Mouse (Mus musculus) C2C12 (cell line): ENCODE data around the gene Atxn2. TPM values are rescaled to one million over a fixed set of nuclear protein-coding genes. Genes with fewer than 3 reads are reported as not detected.
"Not testable (repeated sequence)": the region's sequence is repeated elsewhere in the genome, so short reads cannot be mapped to it uniquely, and the experiment has no call there.

ENCODE experiments used
- H3K27me3 ChIP-seq: one replicate; pipeline ENCODE4 v1.6.1; 2011; ENCODE audit not compliant: control insufficient read depth, insufficient read depth, insufficient read length
- H3K36me3 ChIP-seq: one replicate; pipeline ENCODE4 v1.6.1; 2011; ENCODE audit not compliant: control insufficient read depth, insufficient read depth
- H3K4me3 ChIP-seq: one replicate; pipeline ENCODE4 v1.5.1; 2011; ENCODE audit warnings: mild to moderate bottlenecking, control low read depth; ENCODE audit not compliant: poor library complexity, insufficient read depth, severe bottlenecking
- H3K79me2 ChIP-seq: one replicate; pipeline ENCODE4 v1.6.1; 2011; ENCODE audit not compliant: control insufficient read depth, insufficient read depth
- H3K79me3 ChIP-seq: one replicate; pipeline ENCODE4 v1.6.1; 2011; ENCODE audit warnings: low read depth, control low read depth
- H3ac ChIP-seq: one replicate; pipeline ENCODE3; 2011; ENCODE audit warnings: low read depth; ENCODE audit not compliant: control insufficient read depth, insufficient read length
- CEBPB ChIP-seq: IDR thresholded peaks from one replicate; pipeline ENCODE4 v1.6.1; 2011; ENCODE audit warnings: low read depth, mild to moderate bottlenecking, control low read depth, moderate library complexity
- CTCF ChIP-seq: IDR thresholded peaks from one replicate; pipeline ENCODE4 v1.5.1; 2011; ENCODE audit not compliant: control insufficient read depth, insufficient read depth, insufficient read length
- FOSL1 ChIP-seq: IDR thresholded peaks from one replicate; pipeline ENCODE4 v1.8.0; 2011; ENCODE audit warnings: mild to moderate bottlenecking, low read length; ENCODE audit not compliant: poor library complexity, insufficient read depth, severe bottlenecking
- MAX ChIP-seq: IDR thresholded peaks from one replicate; pipeline ENCODE4 v1.6.1; 2011; ENCODE audit warnings: mild to moderate bottlenecking, control low read depth
- MYOD1 ChIP-seq: IDR thresholded peaks from one replicate; pipeline ENCODE4 v1.6.1; 2011; ENCODE audit warnings: low read depth; ENCODE audit not compliant: control insufficient read depth, insufficient read length
- MYOG ChIP-seq: IDR thresholded peaks from one replicate; pipeline ENCODE4 v1.6.1; 2011; ENCODE audit not compliant: control insufficient read depth, insufficient read length; ENCODE audit errors: extremely low read depth
- USF1 ChIP-seq: IDR thresholded peaks from one replicate; pipeline ENCODE4 v1.6.1; 2011; ENCODE audit warnings: low read depth, mild to moderate bottlenecking, control low read depth, moderate library complexity
- polyA plus RNA-seq: library from polyadenylated mRNA; unstranded; fragments of >200 nt; fragmentation: generic; extraction: Trizol; gene quantifications from one replicate; pipeline ENCODE4 v1.2.1, GENCODE M21; 2012; ENCODE audit warnings: missing spikeins

The Atxn2 gene
- polyA plus RNA-seq, 1 experiment, result 69.9 TPM

DNA sequence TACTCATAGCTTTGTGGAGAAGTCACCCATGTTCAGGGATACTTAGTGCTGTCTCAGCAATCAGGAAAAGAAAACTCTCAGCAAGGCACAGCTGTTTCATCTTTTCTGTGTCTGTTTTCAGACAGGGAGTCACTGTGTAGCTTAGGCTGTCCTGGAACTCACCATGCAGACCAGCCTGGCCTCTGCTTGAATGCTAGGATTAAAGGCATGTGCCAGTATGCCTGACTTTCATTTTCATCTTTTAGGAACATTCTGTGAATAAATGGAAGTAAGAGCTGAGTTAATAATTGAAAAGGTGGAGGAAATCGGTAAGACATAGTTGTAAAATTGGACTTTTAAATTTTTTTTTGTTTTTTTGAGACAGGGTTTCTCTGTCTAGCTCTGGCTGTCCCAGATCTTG, 29.4 kb downstream of the Atxn2 start:
- H3K79me2 ChIP-seq, result peaks cover 100% of the 10 kb centered on the region
- no peaks in the 10 kb centered on the region for H3K36me3 ChIP-seq
- no peak overlapping the region for H3ac ChIP-seq
- TF ChIP-seq MAX (no peak), CTCF (no peak), FOSL1 (no peak), MYOD1 (no peak), MYOG (no peak), USF1 (no peak), CEBPB (no peak)
- peaks cover 92% of the 10 kb centered on the region for H3K79me3 ChIP-seq
- no peaks in the 10 kb centered on the region for H3K27me3 ChIP-seq
- no peak overlapping the region for H3K4me3 ChIP-seq

- Histone ChIP-seq H3K36me3 (peaks cover 10% of the 10 kb centered on the region), H3K27me3 (no peaks in the 10 kb centered on the region), H3K79me2 (peaks cover 100% of the 10 kb centered on the region), H3ac (no peak overlapping the region), H3K79me3 (peaks cover 84% of the 10 kb centered on the region), H3K4me3 (no peak overlapping the region)
- TF ChIP-seq MYOG, result no peak
- TF ChIP-seq CTCF, result no peak
- no peak for TF ChIP-seq FOSL1
Observed at GRCm38 (mm10) chr5:121742915-121743314, 31.8 kb downstream of the Atxn2 start.

DNA sequence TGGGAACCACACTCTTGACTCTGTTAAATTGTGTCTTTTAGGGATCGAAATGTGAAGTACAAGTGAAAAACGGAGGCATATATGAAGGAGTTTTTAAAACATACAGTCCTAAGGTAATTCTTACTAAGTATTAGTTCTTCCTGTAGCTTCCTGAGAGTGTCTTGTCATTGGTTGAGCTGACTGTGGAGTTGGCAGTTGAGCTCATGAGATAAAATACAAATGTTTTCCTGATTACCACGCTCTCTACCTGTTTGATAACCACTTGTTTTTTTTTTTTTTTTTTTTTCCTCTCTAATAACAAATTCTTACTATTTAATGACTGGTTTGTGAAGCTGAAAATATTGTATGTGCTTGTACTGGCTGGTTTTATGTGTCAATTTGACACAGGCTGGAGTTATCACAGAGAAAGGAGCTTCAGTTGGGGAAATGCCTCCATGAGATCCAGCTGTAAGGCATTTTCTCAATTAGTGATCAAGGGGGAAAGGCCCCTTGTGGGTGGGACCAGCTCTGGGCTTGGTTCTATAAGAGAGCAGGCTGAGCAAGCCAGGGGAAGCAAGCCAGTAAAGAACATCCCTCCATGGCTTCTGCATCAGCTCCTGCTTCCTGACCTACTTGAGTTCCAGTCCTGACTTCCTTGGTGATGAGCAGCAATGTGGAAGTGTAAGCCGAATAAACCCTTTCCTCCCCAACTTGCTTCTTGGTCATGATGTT, 36.9 kb downstream of the Atxn2 start:
- Histone ChIP-seq H3K79me3 (peaks cover 39% of the 10 kb centered on the region), H3K36me3 (peaks cover 44% of the 10 kb centered on the region), H3K79me2 (peaks cover 88% of the 10 kb centered on the region)
- H3K4me3 ChIP-seq, H3K27me3 ChIP-seq, H3ac ChIP-seq: not testable (repeated sequence)

DNA sequence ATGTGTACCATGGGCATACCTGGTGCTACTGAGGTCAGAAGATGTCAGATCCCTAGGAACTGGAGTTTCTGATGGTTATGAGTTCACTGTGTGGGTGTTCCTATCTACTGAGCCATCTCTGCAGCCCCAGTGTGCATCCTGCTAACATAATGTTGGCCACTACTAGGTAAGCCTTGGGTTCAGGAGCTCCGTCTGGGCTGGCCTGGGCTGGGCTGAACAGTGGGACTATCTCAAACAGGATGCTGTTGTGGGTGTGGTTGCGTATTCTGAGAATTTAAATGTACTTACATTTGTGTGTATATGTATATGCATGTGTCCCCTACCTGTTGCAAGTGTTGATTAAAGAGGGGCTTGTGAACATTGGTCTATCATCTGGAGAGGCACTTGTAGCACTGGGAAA, 38.5 kb downstream of the Atxn2 start:
- Histone ChIP-seq H3K79me2 (peaks cover 82% of the 10 kb centered on the region), H3K36me3 (peaks cover 56% of the 10 kb centered on the region), H3K79me3 (peaks cover 28% of the 10 kb centered on the region), H3K4me3 (no peak overlapping the region), H3K27me3 (no peaks in the 10 kb centered on the region), H3ac (no peak overlapping the region)
- TF ChIP-seq MYOD1, result no peak

GRCm38 (mm10) chr5:121757900-121758299, 46.8 kb downstream of the Atxn2 start:
- Histone ChIP-seq H3K4me3 (no peak overlapping the region), H3K79me3 (peaks cover 24% of the 10 kb centered on the region), H3K27me3 (no peaks in the 10 kb centered on the region), H3ac (no peak overlapping the region), H3K36me3 (peaks cover 38% of the 10 kb centered on the region), H3K79me2 (peaks cover 82% of the 10 kb centered on the region)
- TF ChIP-seq CTCF (no peak), MAX (no peak), FOSL1 (no peak), USF1 (no peak), MYOG (no peak), CEBPB (no peak), MYOD1 (no peak)

DNA sequence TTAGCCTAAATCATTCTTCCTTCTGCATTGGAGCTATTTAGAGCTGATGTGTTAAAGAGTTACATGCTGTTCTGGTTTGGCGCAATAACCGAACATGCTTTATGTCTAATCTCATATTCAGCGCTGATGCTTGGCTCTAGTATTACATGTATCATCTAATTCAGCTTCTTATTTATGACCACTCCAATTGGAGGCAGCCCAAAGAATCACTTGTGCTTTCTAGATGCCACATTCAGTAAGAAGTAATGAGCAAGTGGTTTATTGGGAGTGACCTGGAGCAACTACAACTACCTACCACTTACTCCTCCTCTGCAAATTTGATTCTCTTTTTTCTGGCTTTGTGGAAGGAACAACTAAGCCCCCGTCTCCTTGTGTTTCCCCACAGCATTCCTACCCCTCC, 47.2 kb downstream of the Atxn2 start:
- Histone ChIP-seq H3K79me2 (peaks cover 82% of the 10 kb centered on the region), H3K36me3 (peaks cover 38% of the 10 kb centered on the region), H3K4me3 (no peak overlapping the region), H3K27me3 (no peaks in the 10 kb centered on the region), H3ac (no peak overlapping the region), H3K79me3 (peaks cover 21% of the 10 kb centered on the region)
- TF ChIP-seq CTCF (no peak), FOSL1 (no peak), USF1 (no peak), CEBPB (no peak), MYOD1 (no peak), MYOG (no peak), MAX (no peak)
